Mouse (Mus musculus) heart, postnatal 0 days (tissue): ENCODE measurements around the gene Cyct. TPM values are rescaled to one million over a fixed set of nuclear protein-coding genes. Genes with fewer than 3 reads are reported as not detected.

Experiments used
- ATAC-seq: fragments of 200-750 bp; cut with Nextera tagmentation; 2 replicates; pipeline ENCODE4 v1.8.0; 2017; ENCODE audit warnings: low read depth, moderate number of reproducible peaks, moderate library complexity; ENCODE audit not compliant: insufficient read depth
- DNase-seq: peaks from one replicate; pipeline ENCODE4 v3.0.0-alpha.2; 2016; ENCODE audit warnings: low spot score
- H3K27ac ChIP-seq: fragments of 300-500 bp; sonication (generic); 2 replicates; pipeline ENCODE4 v1.5.1; 2014; ENCODE audit warnings: low read depth, mild to moderate bottlenecking
- H3K27me3 ChIP-seq: fragments of 300-500 bp; sonication (generic); 2 replicates; pipeline ENCODE4 v1.6.1; 2014; ENCODE audit warnings: low read length, mixed read lengths; ENCODE audit not compliant: control insufficient read depth, insufficient read depth
- H3K36me3 ChIP-seq: fragments of 300-500 bp; sonication (generic); replicated peaks from 2 replicates; pipeline ENCODE4 v1.6.1; 2014; ENCODE audit warnings: low read length, mixed read lengths; ENCODE audit not compliant: control insufficient read depth, insufficient read depth
- H3K4me1 ChIP-seq: fragments of 300-500 bp; sonication (generic); 2 replicates; pipeline ENCODE4 v1.6.1; 2014; ENCODE audit warnings: antibody characterized with exemption; ENCODE audit not compliant: control insufficient read depth, insufficient read depth
- H3K4me2 ChIP-seq: fragments of 300-500 bp; sonication (generic); 2 replicates; pipeline ENCODE4 v1.6.1; 2014; ENCODE audit warnings: low read depth, mild to moderate bottlenecking, low read length, moderate library complexity
- H3K4me3 ChIP-seq: fragments of 300-500 bp; sonication (generic); 2 replicates; pipeline ENCODE4 v1.5.1; 2014; ENCODE audit warnings: low read depth, low read length
- H3K9ac ChIP-seq: fragments of 300-500 bp; sonication (generic); replicated peaks from 2 replicates; pipeline ENCODE4 v1.6.1; 2014; ENCODE audit warnings: low read depth, low read length, mixed read lengths
- H3K9me3 ChIP-seq: fragments of 300-500 bp; sonication (generic); replicated peaks from 2 replicates; pipeline ENCODE4 v1.6.1; 2016; ENCODE audit warnings: low read length; ENCODE audit not compliant: control insufficient read depth
- CTCF ChIP-seq: IDR thresholded peaks from 2 replicates; pipeline ENCODE4 v1.5.1; 2016; ENCODE audit warnings: antibody characterized with exemption, control low read depth, low read depth
- EP300 ChIP-seq: IDR thresholded peaks from 2 replicates; pipeline ENCODE4 v1.6.1; 2016; ENCODE audit warnings: antibody characterized with exemption, low read depth
- WGBS: fragments of 180-500 bp; shearing (Covaris S2); extraction: QIAGEN DNeasy Blood & Tissue Kit; methylation state at CpG from one replicate; pipeline ENCODE4 v1.1.7; 2014; 5-methylcytosine and 5-hydroxymethylcytosine counted together
- polyA plus RNA-seq: library from polyadenylated mRNA; unstranded; fragments of >200 nt; fragmentation: Nextera tagmentation; extraction: Ambion mirVana; gene quantifications from 2 replicates; pipeline ENCODE4 v1.2.1, GENCODE M21; 2015
- total RNA-seq: library from RNA; depleted of rRNA; stranded (reverse); fragments of >200 nt; gene quantifications from 2 replicates; pipeline ENCODE4 v1.2.3, GENCODE M21; 2014; ENCODE audit warnings: low replicate concordance

The Cyct gene
- total and polyA plus RNA-seq, 2 experiments from 2014 or later: not detected

DNA sequence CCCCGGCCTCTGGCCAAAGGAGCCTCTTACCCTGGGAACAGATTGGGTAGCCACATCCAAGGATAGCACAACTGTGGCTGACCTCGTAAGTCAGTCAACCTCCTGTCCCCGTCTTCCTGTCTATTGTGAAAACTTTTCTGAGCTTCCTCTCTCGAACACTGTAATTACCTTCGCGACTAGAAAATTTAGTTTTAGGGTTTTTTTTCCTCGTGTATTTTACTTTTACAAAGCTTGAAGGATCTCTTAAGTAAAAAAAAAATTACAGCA lies 10.3 kb upstream of the Cyct start:
- H3K4me1 ChIP-seq: peaks cover 14% of the 10 kb centered on the region
- peak overlapping the region; percentile 90 for H3K4me2 ChIP-seq
- WGBS: 2% methylated on average over 7 of the region's 7 CpGs
- peak overlapping the region; percentile 58 for H3K27ac ChIP-seq
- no peaks in the 10 kb centered on the region for H3K27me3 ChIP-seq
- ATAC-seq (peak; percentile 28; the same call in 1 of the 2 replicates), DNase-seq (no peak)
- H3K9me3 ChIP-seq: no peaks in the 10 kb centered on the region
- peak overlapping the region; percentile 62 for H3K9ac ChIP-seq
- H3K4me3 ChIP-seq: peak overlapping the region; percentile 69
- H3K36me3 ChIP-seq: peaks cover 22% of the 10 kb centered on the region
- TF ChIP-seq CTCF: no peak
- TF ChIP-seq EP300: no peak

DNA sequence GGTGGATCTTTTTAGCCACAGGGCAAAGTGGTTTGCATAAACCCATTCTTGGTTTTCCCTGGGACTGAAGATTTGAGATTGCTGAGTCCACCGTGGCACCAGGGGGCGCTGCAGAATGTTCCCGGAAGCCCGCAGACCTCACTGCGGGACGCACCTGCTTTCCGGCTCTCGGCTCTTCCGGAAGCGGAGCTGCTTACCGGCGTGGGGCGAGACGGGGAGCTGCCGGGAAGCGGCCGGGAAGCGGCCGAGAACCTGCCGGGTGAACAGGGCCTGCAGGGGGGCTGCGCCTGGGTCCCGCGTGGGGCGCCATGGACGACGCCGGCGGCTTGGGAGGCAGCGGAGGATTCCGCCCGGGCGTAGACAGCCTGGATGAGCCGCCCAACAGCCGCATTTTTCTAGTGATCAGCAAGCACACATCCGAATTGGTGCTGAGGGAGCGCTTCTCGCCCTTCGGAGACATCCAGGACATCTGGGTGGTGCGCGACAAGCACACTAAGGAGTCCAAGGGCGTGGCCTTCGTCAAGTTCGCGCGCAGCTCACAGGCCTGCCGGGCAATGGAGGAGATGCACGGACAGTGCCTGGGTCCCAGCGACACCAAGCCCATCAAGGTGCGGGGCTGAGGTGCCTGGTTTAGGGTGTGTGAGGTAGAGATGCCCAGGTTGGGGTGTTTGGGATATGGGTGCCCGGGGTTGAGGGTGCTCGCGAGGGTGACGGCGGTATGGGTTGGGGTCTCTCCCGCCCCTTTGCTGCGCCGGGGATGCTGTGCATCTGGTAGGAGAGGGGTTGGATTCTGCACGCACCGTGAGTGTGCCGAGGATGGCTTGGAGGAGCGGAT lies 9.8 kb upstream of the Cyct start, which contains the start of gene Rbm45:
TSS of gene Rbm45 (plus strand) at position 164 of the 835 bp plus-strand sequence.
- peak; percentile 82 for TF ChIP-seq CTCF
- no peak for TF ChIP-seq EP300
- under 1% methylated on average over 61 of the region's 61 CpGs for WGBS
- H3K27ac ChIP-seq: peak within 1 kb of the TSS; percentile 58
- H3K36me3 ChIP-seq: peaks cover 17% of the 10 kb centered on the region
- H3K4me2 ChIP-seq: peak within 1 kb of the TSS; percentile 90
- peak; percentile 80 for ATAC-seq
- no peaks in the 10 kb centered on the region for H3K9me3 ChIP-seq
- peak within 1 kb of the TSS; percentile 69 for H3K4me3 ChIP-seq
- H3K27me3 ChIP-seq: no peaks in the 10 kb centered on the region
- peak; percentile 72 for DNase-seq
- H3K4me1 ChIP-seq: peaks cover 14% of the 10 kb centered on the region
- H3K9ac ChIP-seq: peak within 1 kb of the TSS; percentile 62

DNA sequence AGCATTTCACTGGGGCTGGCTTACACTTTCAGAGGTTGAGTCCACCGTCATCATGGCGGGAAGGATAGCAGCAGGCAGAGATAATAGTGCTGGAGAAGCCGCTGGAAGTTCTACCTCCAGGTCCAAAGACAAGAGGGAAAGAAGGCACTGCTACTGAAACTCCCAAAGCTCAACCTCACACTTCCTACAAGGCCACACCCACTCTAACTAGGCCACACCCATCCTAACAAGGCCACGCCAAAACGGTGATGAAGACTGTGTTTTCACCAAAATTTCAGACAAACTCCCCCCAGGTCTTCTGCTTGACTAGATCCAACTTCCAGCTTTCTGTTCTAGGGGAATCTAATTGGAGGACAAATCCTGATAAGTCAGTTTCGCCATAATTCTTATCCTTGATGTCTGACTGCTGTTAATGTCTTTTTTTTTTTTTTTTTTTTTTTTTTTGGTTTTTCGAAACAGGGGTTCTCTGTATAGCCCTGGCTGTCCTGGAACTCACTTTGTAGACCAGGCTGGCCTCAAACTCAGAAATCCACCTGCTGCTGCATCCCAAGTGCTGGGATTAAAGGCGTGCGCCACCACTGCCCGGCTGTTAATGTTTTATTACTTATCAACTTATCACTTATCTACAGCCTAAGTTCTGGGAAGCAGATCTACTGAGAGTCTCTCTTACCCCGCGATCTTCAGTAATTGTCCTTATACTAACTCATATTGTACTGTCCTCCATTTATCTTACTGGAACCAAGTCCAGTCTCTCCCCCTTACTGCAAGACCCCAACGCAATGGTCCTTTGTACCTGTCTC lies 8.8 kb upstream of the Cyct start:
- Histone ChIP-seq H3K9ac (no peak overlapping the region), H3K27me3 (no peaks in the 10 kb centered on the region), H3K4me1 (peaks cover 14% of the 10 kb centered on the region), H3K36me3 (peaks cover 10% of the 10 kb centered on the region), H3K27ac (no peak overlapping the region), H3K4me2 (no peak overlapping the region), H3K4me3 (no peak overlapping the region), H3K9me3 (no peaks in the 10 kb centered on the region)
- DNase-seq: no peak
- ATAC-seq: no peak
- WGBS: 66% methylated on average over 13 of the region's 13 CpGs
- TF ChIP-seq CTCF: no peak
- TF ChIP-seq EP300: no peak

DNA sequence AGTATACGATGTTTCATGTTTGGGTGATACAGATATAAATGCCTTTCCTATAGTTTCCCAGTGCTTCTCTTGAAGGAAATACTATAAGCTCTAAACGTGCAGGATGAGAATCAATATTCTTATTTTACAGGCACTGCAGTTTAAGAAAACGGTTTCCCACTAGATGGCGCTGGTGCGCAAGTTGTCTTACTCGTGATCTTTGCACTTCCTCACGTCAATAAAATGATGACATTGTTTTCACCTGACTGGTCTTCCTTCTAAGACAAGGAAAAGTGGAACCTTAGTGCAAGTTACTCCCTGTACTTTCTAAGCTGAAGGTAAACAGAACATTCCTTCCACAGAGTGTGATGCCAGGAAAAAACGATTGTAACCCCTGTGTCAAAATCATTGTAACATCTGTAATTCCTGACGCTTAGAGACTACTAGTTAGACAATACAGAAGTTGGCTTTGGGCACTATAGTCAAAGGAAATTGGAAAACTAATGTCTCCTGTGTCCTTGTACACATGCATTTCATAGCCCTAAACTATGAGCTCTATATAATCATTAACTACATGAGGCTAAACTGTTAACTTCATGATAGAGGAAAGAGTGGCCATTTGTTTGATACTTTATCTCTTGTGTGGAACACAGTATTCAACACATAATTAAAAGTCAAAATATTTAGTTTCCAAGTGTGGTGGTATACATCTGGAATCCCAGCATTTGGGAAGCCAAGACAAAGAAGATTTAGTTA lies 7.1 kb upstream of the Cyct start:
- WGBS: 15% methylated on average over 9 of the region's 9 CpGs
- TF ChIP-seq CTCF: peak; percentile 83
- TF ChIP-seq EP300: no peak
- H3K4me1 ChIP-seq: peaks cover 14% of the 10 kb centered on the region

DNA sequence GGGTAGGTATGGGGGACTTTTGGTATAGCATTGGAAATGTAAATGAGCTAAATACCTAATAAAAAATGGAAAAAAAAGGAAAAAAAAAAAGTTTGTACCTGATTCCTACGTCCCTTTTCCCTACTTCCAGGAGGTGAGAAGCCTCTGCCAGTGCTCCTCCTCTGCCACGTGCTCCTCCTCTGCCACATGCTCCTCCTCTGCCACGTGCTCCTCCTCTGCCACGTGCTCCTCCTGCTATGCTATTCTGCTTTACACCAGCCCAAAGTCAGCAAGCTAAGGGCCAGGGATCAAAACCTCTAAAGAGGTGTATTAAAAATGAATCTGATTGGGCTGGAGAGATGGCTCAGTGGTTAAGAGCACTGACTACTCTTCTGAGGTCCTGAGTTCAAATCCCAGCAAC lies 5.6 kb upstream of the Cyct start:
- H3K4me3 ChIP-seq: no peak overlapping the region
- H3K27ac ChIP-seq: no peak overlapping the region
- H3K27me3 ChIP-seq: no peaks in the 10 kb centered on the region
- no peaks in the 10 kb centered on the region for H3K9me3 ChIP-seq
- ATAC-seq (no peak), DNase-seq (no peak)
- H3K36me3 ChIP-seq: no peaks in the 10 kb centered on the region
- no peak overlapping the region for H3K9ac ChIP-seq
- WGBS: 66% methylated on average over 4 of the region's 4 CpGs
- TF ChIP-seq EP300 (no peak), CTCF (no peak)
- H3K4me1 ChIP-seq: peaks cover 2% of the 10 kb centered on the region
- H3K4me2 ChIP-seq: no peak overlapping the region

More for the DNA sequence above, 7.1 kb upstream of the Cyct start:
- Histone ChIP-seq H3K36me3 (no peaks in the 10 kb centered on the region), H3K4me2 (no peak overlapping the region), H3K9me3 (no peaks in the 10 kb centered on the region), H3K9ac (no peak overlapping the region), H3K27ac (no peak overlapping the region), H3K4me3 (no peak overlapping the region), H3K27me3 (no peaks in the 10 kb centered on the region)
- ATAC-seq (no peak), DNase-seq (peak; percentile 73)
